Mouse (Mus musculus) kidney, adult 8-10 months (tissue): Measurements from ENCODE around the gene Rgs2.

ENCODE experiments used
- DNase-seq, 2 experiments: peaks; one replicate each; pipeline ENCODE4 v3.0.0; 2022

Rgs2 gene

DNA sequence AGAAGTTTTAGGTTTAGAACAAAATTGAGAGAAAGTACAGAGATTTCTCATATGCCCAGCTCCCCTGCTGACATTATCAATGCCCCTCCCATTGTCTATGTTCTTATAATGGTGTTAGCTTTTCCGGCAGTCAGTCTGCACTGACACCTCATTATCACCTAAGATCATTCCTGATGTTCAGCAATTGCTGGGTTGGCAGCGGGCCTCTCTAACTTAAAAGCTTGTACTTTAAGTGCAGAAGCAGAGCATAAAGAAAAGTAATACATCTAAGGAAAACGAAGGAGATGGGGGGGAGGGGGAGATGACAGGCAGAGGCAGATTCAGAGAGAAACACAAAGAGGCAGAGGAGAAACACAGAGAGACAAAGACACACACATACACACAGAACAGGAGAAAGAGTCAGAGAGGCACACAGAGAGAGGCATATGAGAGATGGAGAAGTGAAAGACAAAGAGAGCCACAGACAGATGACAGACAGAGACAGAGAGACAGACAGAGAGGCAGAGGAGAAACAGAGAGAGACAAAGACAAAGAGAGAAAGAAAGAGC, 21.1 kb downstream of the Rgs2 start:
- no peak for DNase-seq

DNA sequence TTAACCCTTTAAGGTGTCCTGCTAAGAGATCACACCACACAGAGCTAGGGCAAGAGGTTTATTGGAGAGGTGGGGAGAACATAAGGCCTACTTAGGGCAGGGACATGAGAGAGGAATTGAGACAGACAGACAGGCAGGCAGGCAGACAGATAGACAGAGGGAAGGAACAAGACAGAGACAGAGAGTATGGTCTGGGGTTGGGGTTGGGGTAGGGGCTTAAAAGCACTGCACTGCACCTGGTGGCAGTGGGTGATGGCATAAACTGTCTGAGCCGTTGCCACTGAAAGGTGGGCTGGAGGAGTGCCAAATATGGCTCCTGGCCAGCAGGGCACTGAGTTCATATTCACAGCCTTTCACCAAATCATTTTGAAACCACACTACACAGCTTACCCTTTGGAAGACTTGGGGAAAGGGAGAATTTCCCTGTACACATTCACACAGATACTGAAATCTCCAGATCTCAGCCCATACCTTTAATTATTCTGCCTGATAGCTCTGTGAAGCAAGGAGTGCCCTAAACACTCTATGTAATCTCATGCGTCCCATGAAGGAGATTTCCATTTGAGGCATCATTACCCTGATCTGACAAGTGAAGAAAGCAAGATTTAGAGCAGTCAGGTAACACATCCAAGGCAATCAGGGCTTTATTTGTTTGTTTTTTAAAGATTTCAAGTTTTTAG, 21.7 kb downstream of the Rgs2 start:
- no peak for DNase-seq

GRCm38 (mm10) chr1:143980811-143981210, 23.1 kb downstream of the Rgs2 start:
- DNase-seq = peak; percentile 31 to 55

GRCm38 (mm10) chr1:143974637-143975036, 29.3 kb downstream of the Rgs2 start:
- no peak for DNase-seq

DNA sequence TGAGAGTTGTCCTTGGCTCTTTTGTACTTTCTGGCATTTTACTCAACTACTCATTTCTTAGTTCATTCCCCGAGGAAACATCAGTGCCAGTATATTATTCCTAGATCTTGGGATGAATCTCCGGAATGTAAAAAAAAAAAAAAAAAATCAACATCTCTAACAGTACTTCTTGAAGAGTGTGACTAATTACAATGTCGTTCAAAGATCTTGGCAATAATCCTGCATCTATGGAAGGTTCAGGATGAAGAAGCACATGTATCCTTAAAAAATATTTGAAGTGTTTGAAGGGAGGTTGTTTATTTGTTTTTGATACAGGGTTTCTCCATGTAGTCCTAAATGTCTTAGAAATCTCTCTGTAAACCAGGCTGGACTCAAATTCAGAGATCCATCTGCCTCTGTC, 41.7 kb downstream of the Rgs2 start:
- DNase-seq = no peak

GRCm38 (mm10) chr1:143960340-143960739, 43.6 kb downstream of the Rgs2 start:
- DNase-seq = no peak

GRCm38 (mm10) chr1:143956090-143956489, 47.9 kb downstream of the Rgs2 start:
- DNase-seq = no peak

DNA sequence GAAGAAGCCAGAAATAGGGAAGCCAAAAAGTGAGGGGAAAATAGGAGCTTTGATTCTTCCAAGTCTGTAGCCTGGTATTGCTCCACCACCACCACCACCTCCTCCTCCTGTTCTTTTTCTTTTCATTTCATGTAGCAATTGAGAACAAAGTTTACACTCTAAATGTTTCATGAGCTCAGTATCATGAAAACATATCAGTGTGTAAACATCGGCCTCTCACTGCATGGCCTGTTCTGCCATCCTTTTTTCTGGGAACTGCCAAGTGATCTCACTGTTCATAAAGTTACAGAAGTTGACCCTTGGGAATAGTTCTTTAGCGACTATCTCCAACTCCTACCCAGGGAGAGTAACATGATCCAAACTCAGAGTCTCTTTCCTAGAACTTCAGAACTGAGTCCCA, 51.1 kb downstream of the Rgs2 start:
- no peak for DNase-seq
